Mouse (Mus musculus) lung, postnatal 0 days (tissue): ENCODE measurements around the gene Sdccag8.

ENCODE experiments used
- CTCF ChIP-seq: IDR thresholded peaks from 2 replicates; pipeline ENCODE4 v1.5.1; 2016; ENCODE audit warnings: antibody characterized with exemption, mild to moderate bottlenecking
- EP300 ChIP-seq: IDR thresholded peaks from 2 replicates; pipeline ENCODE4 v1.6.1; 2016; ENCODE audit warnings: antibody characterized with exemption, mild to moderate bottlenecking, control low read depth

GRCm38 (mm10) chr1:176848613-176849290 is 34.3 kb downstream of the Sdccag8 start:
- no peak for TF ChIP-seq CTCF
- TF ChIP-seq EP300 = no peak
